Mouse (Mus musculus) CH12.LX (cell line): Measurements from ENCODE around the gene Shank1. TPM values are rescaled to one million over a fixed set of nuclear protein-coding genes. Genes with fewer than 3 reads are reported as not detected.

Experiments used
- DNase-seq: peaks from one replicate; pipeline ENCODE4 v3.0.0-alpha.2; 2013; ENCODE audit errors: extremely low read depth
- H3K27ac ChIP-seq: 2 replicates; pipeline ENCODE4 v1.5.1; 2012; ENCODE audit warnings: low read depth, mild to moderate bottlenecking, control low read depth, moderate library complexity; ENCODE audit not compliant: insufficient read depth
- H3K27me3 ChIP-seq: replicated peaks from 2 replicates; pipeline ENCODE3; 2012; ENCODE audit warnings: inconsistent platforms
- H3K36me3 ChIP-seq, 2 experiments: replicated peaks in 1 of 2; 2 replicates each; pipeline versions ENCODE3 to v1.6.1; 2012; ENCODE audit warnings: inconsistent platforms in 1 of 2, low read length in 1 of 2, mild to moderate bottlenecking in 1 of 2, mixed read lengths in 1 of 2, moderate library complexity in 1 of 2; ENCODE audit not compliant: control insufficient read depth in 1 of 2, insufficient read depth in 1 of 2
- H3K4me1 ChIP-seq, 2 experiments: 2 replicates each; pipeline ENCODE4 v1.6.1; 2012; ENCODE audit warnings: inconsistent platforms in 1 of 2, moderate library complexity in 1 of 2; ENCODE audit not compliant: insufficient read depth in 2 of 2, control insufficient read depth in 1 of 2
- H3K4me2 ChIP-seq: 2 replicates; pipeline ENCODE4 v1.6.1; 2012; ENCODE audit warnings: low read depth, mild to moderate bottlenecking, control low read depth; ENCODE audit not compliant: poor library complexity, insufficient read depth, severe bottlenecking
- H3K4me3 ChIP-seq, 3 experiments: fragments of 150-350 bp in 1 of 3; sonication (generic) in 1 of 3; replicated peaks in 1 of 3; 2 replicates each; pipeline versions ENCODE3 to v1.5.1; 2011 to 2012; ENCODE audit warnings: low read depth in 2 of 3, low read length in 2 of 3, mild to moderate bottlenecking in 2 of 3, moderate library complexity in 2 of 3, control low read depth in 1 of 3, improper control_type of control experiment in 1 of 3, inconsistent platforms in 1 of 3, mixed read lengths in 1 of 3; ENCODE audit not compliant: poor library complexity in 1 of 3
- H3K79me2 ChIP-seq: replicated peaks from 2 replicates; pipeline ENCODE4 v1.6.1; 2012; ENCODE audit warnings: mild to moderate bottlenecking, moderate library complexity; ENCODE audit not compliant: control insufficient read depth, poor library complexity, insufficient read depth, severe bottlenecking; ENCODE audit errors: extremely low read depth
- H3K9ac ChIP-seq: 2 replicates; pipeline ENCODE4 v1.6.1; 2012; ENCODE audit warnings: low read depth, mild to moderate bottlenecking, control low read depth, moderate library complexity; ENCODE audit not compliant: insufficient read depth
- H3K9me3 ChIP-seq: replicated peaks from 2 replicates; pipeline ENCODE3; 2012; ENCODE audit warnings: low read length, inconsistent platforms, mixed read lengths
- CHD1 ChIP-seq: IDR thresholded peaks from 2 replicates; pipeline ENCODE4 v1.6.1; 2012; ENCODE audit warnings: low read depth, low read length, improper control_type of control experiment, inconsistent platforms
- CHD2 ChIP-seq: IDR thresholded peaks from 2 replicates; pipeline ENCODE4 v1.6.1; 2011; ENCODE audit warnings: low read length, improper control_type of control experiment
- ELF1 ChIP-seq: IDR thresholded peaks from 2 replicates; pipeline ENCODE4 v1.6.1; 2014; ENCODE audit warnings: low read depth, mild to moderate bottlenecking, inconsistent platforms, low read length, improper control_type of control experiment
- EP300 ChIP-seq: IDR thresholded peaks from 2 replicates; pipeline ENCODE4 v1.6.1; 2011; ENCODE audit warnings: low read length, improper control_type of control experiment
- ETS1 ChIP-seq: conservative IDR thresholded peaks from 2 replicates; pipeline ENCODE4 v1.6.1; 2012; ENCODE audit warnings: low read depth, mild to moderate bottlenecking, inconsistent platforms, low read length, improper control_type of control experiment, moderate library complexity
- GABPA ChIP-seq: IDR thresholded peaks from 2 replicates; pipeline ENCODE4 v1.6.1; 2012; ENCODE audit warnings: low read depth, low read length, improper control_type of control experiment, inconsistent platforms; ENCODE audit not compliant: insufficient replicate concordance
- IRF4 ChIP-seq: IDR thresholded peaks from 2 replicates; pipeline ENCODE4 v1.6.1; 2014; ENCODE audit warnings: low read depth, mild to moderate bottlenecking, inconsistent platforms, low read length, improper control_type of control experiment
- JUND ChIP-seq: conservative IDR thresholded peaks from 2 replicates; pipeline ENCODE4 v1.6.1; 2011; ENCODE audit warnings: low read depth, low read length, improper control_type of control experiment
- KAT2A ChIP-seq: IDR thresholded peaks from 2 replicates; pipeline ENCODE4 v1.6.1; 2012; ENCODE audit warnings: low read length, improper control_type of control experiment, inconsistent platforms; ENCODE audit not compliant: insufficient replicate concordance
- MEF2A ChIP-seq: IDR thresholded peaks from 2 replicates; pipeline ENCODE4 v1.6.1; 2014; ENCODE audit warnings: low read depth, mild to moderate bottlenecking, inconsistent platforms, low read length, improper control_type of control experiment, borderline replicate concordance
- MYC ChIP-seq: IDR thresholded peaks from 2 replicates; pipeline ENCODE4 v1.6.1; 2011; ENCODE audit warnings: low read depth, mild to moderate bottlenecking, improper control_type of control experiment, low read length
- NELFE ChIP-seq: IDR thresholded peaks from 2 replicates; pipeline ENCODE4 v1.6.1; 2011; ENCODE audit warnings: low read depth, low read length, improper control_type of control experiment
- NRF1 ChIP-seq: IDR thresholded peaks from 2 replicates; pipeline ENCODE4 v1.6.1; 2014; ENCODE audit warnings: low read depth, mild to moderate bottlenecking, inconsistent platforms, low read length, improper control_type of control experiment, moderate library complexity
- PAX5 ChIP-seq: IDR thresholded peaks from 2 replicates; pipeline ENCODE4 v1.6.1; 2012; ENCODE audit warnings: low read length, inconsistent platforms, mixed read lengths
- POLR2A ChIP-seq: IDR thresholded peaks from 2 replicates; pipeline ENCODE4 v1.6.1; 2011; ENCODE audit warnings: low read depth, mild to moderate bottlenecking, improper control_type of control experiment, low read length
- POLR2AphosphoS2 ChIP-seq: IDR thresholded peaks from 2 replicates; pipeline ENCODE4 v1.6.1; 2011; ENCODE audit warnings: low read depth, low read length, improper control_type of control experiment
- RAD21 ChIP-seq: IDR thresholded peaks from 2 replicates; pipeline ENCODE4 v1.6.1; 2011; ENCODE audit warnings: low read depth, mild to moderate bottlenecking, low read length, improper control_type of control experiment, moderate library complexity
- SMC3 ChIP-seq: IDR thresholded peaks from 2 replicates; pipeline ENCODE4 v1.6.1; 2011; ENCODE audit warnings: low read depth, low read length, improper control_type of control experiment
- TBP ChIP-seq: conservative IDR thresholded peaks from 2 replicates; pipeline ENCODE4 v1.6.1; 2011; ENCODE audit warnings: low read depth, low read length, improper control_type of control experiment
- TCF12 ChIP-seq: IDR thresholded peaks from 2 replicates; pipeline ENCODE4 v1.6.1; 2014; ENCODE audit warnings: low read depth, mild to moderate bottlenecking, inconsistent platforms, low read length, improper control_type of control experiment
- USF1 ChIP-seq: IDR thresholded peaks from 2 replicates; pipeline ENCODE4 v1.6.1; 2014; ENCODE audit warnings: low read depth, mild to moderate bottlenecking, inconsistent platforms, low read length, improper control_type of control experiment
- ZC3H11A ChIP-seq: IDR thresholded peaks from 2 replicates; pipeline ENCODE4 v1.6.1; 2012; ENCODE audit warnings: low read depth, mild to moderate bottlenecking, inconsistent platforms, low read length, improper control_type of control experiment
- ZKSCAN1 ChIP-seq: IDR thresholded peaks from 2 replicates; pipeline ENCODE4 v1.6.1; 2012; ENCODE audit warnings: low read depth, inconsistent platforms, low read length, improper control_type of control experiment, borderline replicate concordance
- ZNF384 ChIP-seq: IDR thresholded peaks from 2 replicates; pipeline ENCODE4 v1.6.1; 2012; ENCODE audit warnings: low read depth, low read length, improper control_type of control experiment, inconsistent platforms
- dilution Hi-C: fragments of 300-500 bp; cut with MboI; formaldehyde crosslinking; loops from 2 replicates; pipeline ENCODE4 v1.14.3; 2020; ENCODE audit warnings: low sequenced_read_pairs; ENCODE audit not compliant: extremely low pct_unique_long_range_greater_than_20kb, extremely low pct_ligation_motif_present
- in situ Hi-C: fragments of 300-500 bp; cut with MboI; formaldehyde crosslinking; loops from 3 replicates; pipeline ENCODE4 v1.14.3; 2019; ENCODE audit warnings: low sequenced_read_pairs, low pct_ligation_motif_present, low pct_unique_long_range_greater_than_20kb, mixed read lengths
- polyA plus RNA-seq: library from polyadenylated mRNA; unstranded; fragments of >175 nt; gene quantifications from 2 replicates; pipeline ENCODE4 v1.2.1, GENCODE M21; 2012; ENCODE audit warnings: low read depth; ENCODE audit not compliant: insufficient read length
- total RNA-seq, 2 experiments: library from RNA; depleted of rRNA; stranded (reverse); fragments of 300-350 nt in 1 of 2; fragments of >200 nt in 1 of 2; gene quantifications; 2 replicates each; pipeline ENCODE4 v1.2.3; 2012 to 2014

Gene Shank1
- total and polyA plus RNA-seq, 3 experiments: under 0.01 to 0.07 TPM; not detected in 1

DNA sequence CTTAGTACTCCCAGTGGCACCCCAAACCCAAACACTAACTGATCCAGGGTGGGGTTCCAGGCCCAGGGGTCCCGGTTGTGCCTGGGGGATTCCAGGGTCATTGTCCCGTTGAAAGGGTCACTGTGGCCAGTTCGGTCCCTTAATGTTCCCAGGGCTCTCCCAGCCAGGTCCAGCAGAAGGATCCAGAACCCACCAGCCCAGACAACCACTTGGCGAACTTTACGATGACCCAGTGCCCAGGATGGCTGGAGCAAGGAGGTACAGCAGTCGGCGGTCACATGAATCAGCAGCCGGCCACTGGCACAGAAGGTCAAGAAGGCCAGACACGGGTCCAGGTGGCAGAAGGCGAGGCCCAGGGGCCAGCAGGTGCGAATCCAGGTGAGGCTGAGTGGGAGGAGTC lies 41.9 kb upstream of the Shank1 start:
- dilution Hi-C loops (no loop called here), in situ Hi-C loops (loop anchor here (10.0 kb wide), 2 partner anchors 227 to 377 kb away; partner anchors contain the start of genes Emc10 and Fam71e1)
- peaks cover 0 to 4% of the 10 kb centered on the region in 2 experiments; a peak in 2 of 4 replicates for H3K4me1 ChIP-seq
- no peak overlapping the region for H3K9ac ChIP-seq
- no peaks in the 10 kb centered on the region for H3K79me2 ChIP-seq
- H3K4me2 ChIP-seq: no peak overlapping the region
- no peak for DNase-seq
- no peak overlapping the region for H3K27ac ChIP-seq
- no peaks in the 10 kb centered on the region for H3K36me3 ChIP-seq
- no peaks in the 10 kb centered on the region for H3K9me3 ChIP-seq
- TF ChIP-seq USF1: no peak
- TF ChIP-seq RAD21: no peak
- TF ChIP-seq MYC: no peak
- TF ChIP-seq POLR2A: no peak
- TF ChIP-seq NRF1: no peak
- no peak for TF ChIP-seq ZKSCAN1
- no peak for TF ChIP-seq GABPA
- TF ChIP-seq IRF4: no peak
- no peak for TF ChIP-seq CHD1
- TF ChIP-seq SMC3: no peak
- H3K4me3 ChIP-seq: no peak overlapping the region
- H3K27me3 ChIP-seq: peaks cover 39% of the 10 kb centered on the region

DNA sequence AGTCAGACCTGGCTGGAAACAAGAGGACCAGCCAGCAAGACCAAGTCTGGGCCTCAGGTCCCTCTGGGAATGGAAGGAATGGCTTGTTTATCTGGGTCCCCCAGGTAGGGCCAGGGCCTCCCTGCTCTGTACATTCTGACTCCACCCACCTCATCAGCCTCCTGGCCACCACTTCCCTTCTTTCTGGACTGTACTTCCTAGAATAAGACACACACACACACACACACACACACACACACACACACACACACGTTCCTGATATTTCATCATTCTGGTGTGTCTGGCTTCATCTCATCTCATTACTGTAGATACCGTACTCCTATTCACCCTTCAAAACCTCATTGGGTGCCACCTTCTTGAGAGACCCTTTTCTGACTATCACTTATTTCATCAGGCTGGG lies 40.7 kb upstream of the Shank1 start:
- in situ Hi-C loops: loop anchor here (10.0 kb wide), 2 partner anchors 225 to 375 kb away; partner anchors contain the start of genes Emc10 and Fam71e1
- Histone ChIP-seq H3K36me3 (no peaks in the 10 kb centered on the region), H3K79me2 (no peaks in the 10 kb centered on the region), H3K9ac (no peak overlapping the region), H3K4me2 (no peak overlapping the region), H3K4me3 (no peak overlapping the region), H3K27me3 (peaks cover 35% of the 10 kb centered on the region), H3K27ac (no peak overlapping the region), H3K9me3 (no peaks in the 10 kb centered on the region), H3K4me1 (no peaks in the 10 kb centered on the region; a peak in 1 of 4 replicates)
- no peak for DNase-seq
- dilution Hi-C loops: no loop called here
- TF ChIP-seq RAD21: no peak
- no peak for TF ChIP-seq NRF1
- no peak for TF ChIP-seq MYC
- TF ChIP-seq ELF1: no peak
- no peak for TF ChIP-seq MEF2A
- no peak for TF ChIP-seq ZC3H11A
- TF ChIP-seq PAX5: no peak
- no peak for TF ChIP-seq JUND
- TF ChIP-seq EP300: no peak
- no peak for TF ChIP-seq NELFE
- no peak for TF ChIP-seq ZNF384
- TF ChIP-seq POLR2AphosphoS2: no peak
- no peak for TF ChIP-seq KAT2A
- no peak for TF ChIP-seq POLR2A
- no peak for TF ChIP-seq TCF12
- TF ChIP-seq CHD2: no peak
- TF ChIP-seq GABPA: no peak
- no peak for TF ChIP-seq TBP
- TF ChIP-seq ZKSCAN1: no peak
- TF ChIP-seq ETS1: no peak
